Mouse (Mus musculus) ES-E14 (cell line): ENCODE results near the gene Ski. TPM values are rescaled to one million over a fixed set of nuclear protein-coding genes. Genes with fewer than 3 reads are reported as not detected.

Experiments used
- DNase-seq: peaks from one replicate; pipeline ENCODE4 v3.0.0-alpha.2; 2013; ENCODE audit warnings: low read depth, low spot score
- H3K27ac ChIP-seq: 2 replicates; pipeline ENCODE4 v1.5.1; 2012; ENCODE audit warnings: low read depth, mild to moderate bottlenecking, low read length, moderate library complexity, mixed read lengths; ENCODE audit not compliant: poor library complexity, insufficient read depth, severe bottlenecking
- H3K36me3 ChIP-seq: 2 replicates; pipeline ENCODE4 v1.6.1; 2012; ENCODE audit warnings: mild to moderate bottlenecking, low read length, moderate library complexity, mixed read lengths; ENCODE audit not compliant: control insufficient read depth, poor library complexity, insufficient read depth, severe bottlenecking
- H3K4me1 ChIP-seq, 2 experiments: fragments of 150-350 bp in 1 of 2; sonication (generic) in 1 of 2; 2 replicates each; pipeline ENCODE4 v1.6.1; 2012; ENCODE audit warnings: low read length in 2 of 2, mild to moderate bottlenecking in 1 of 2, mixed read lengths in 1 of 2; ENCODE audit not compliant: control insufficient read depth in 2 of 2, insufficient read depth in 2 of 2, poor library complexity in 1 of 2
- H3K4me3 ChIP-seq, 2 experiments: fragments of 150-350 bp in 1 of 2; sonication (generic) in 1 of 2; 2 replicates each; pipeline ENCODE4 v1.5.1; 2012; ENCODE audit warnings: low read length in 2 of 2, low read depth in 1 of 2, mild to moderate bottlenecking in 1 of 2, mixed read lengths in 1 of 2; ENCODE audit not compliant: insufficient read depth in 1 of 2, poor library complexity in 1 of 2, severe bottlenecking in 1 of 2
- H3K9ac ChIP-seq: 2 replicates; pipeline ENCODE4 v1.6.1; 2012; ENCODE audit warnings: low read depth, mild to moderate bottlenecking, low read length, mixed read lengths; ENCODE audit not compliant: poor library complexity, insufficient read depth, severe bottlenecking
- H3K9me3 ChIP-seq: fragments of 150-350 bp; sonication (generic); 2 replicates; pipeline ENCODE4 v1.6.1; 2012; ENCODE audit warnings: low read depth, mild to moderate bottlenecking, low read length; ENCODE audit not compliant: control insufficient read depth, insufficient read depth
- CHD2 ChIP-seq: IDR thresholded peaks from 2 replicates; pipeline ENCODE4 v1.6.1; 2014; ENCODE audit warnings: mild to moderate bottlenecking, low read depth, low read length, inconsistent platforms
- HCFC1 ChIP-seq: IDR thresholded peaks from 2 replicates; pipeline ENCODE4 v1.6.1; 2012; ENCODE audit warnings: low read length, inconsistent platforms, borderline replicate concordance; ENCODE audit not compliant: insufficient read depth
- MAFK ChIP-seq: IDR thresholded peaks from 2 replicates; pipeline ENCODE4 v1.6.1; 2014; ENCODE audit warnings: mild to moderate bottlenecking, low read depth, low read length, inconsistent platforms; ENCODE audit not compliant: insufficient read depth
- ZC3H11A ChIP-seq: IDR thresholded peaks from 2 replicates; pipeline ENCODE4 v1.6.1; 2012; ENCODE audit warnings: low read depth, mild to moderate bottlenecking, inconsistent platforms, low read length, borderline replicate concordance
- ZNF384 ChIP-seq: IDR thresholded peaks from 2 replicates; pipeline ENCODE4 v1.6.1; 2012; ENCODE audit warnings: low read depth, low read length, inconsistent platforms
- in situ Hi-C, 2 experiments: fragments of 600-800 bp; cut with MboI; formaldehyde crosslinking; loops; one replicate each; pipeline ENCODE4 v1.15.1; 2025; ENCODE audit warnings: low sequenced_read_pairs in 2 of 2, inconsistent platforms in 1 of 2; ENCODE audit not compliant: unreplicated experiment in 2 of 2
- total RNA-seq: library from RNA; depleted of rRNA; stranded (reverse); fragments of 300-350 nt; gene quantifications from 2 replicates; pipeline ENCODE4 v1.2.3, GENCODE M21; 2012

The Ski gene
- total RNA-seq, 1 experiment: 30.2 TPM

GRCm38 (mm10) chr4:155126602-155127372, 95.6 kb downstream of the Ski start:
- Histone ChIP-seq H3K9me3 (no peaks in the 10 kb centered on the region), H3K9ac (no peak overlapping the region), H3K4me3 (no peak overlapping the region), H3K27ac (no peak overlapping the region), H3K36me3 (no peaks in the 10 kb centered on the region), H3K4me1 (peaks cover 5 to 17% of the 10 kb centered on the region in 2 experiments; a peak in 3 of 4 replicates)
- no peak for DNase-seq
- in situ Hi-C loops: no loop called here
- no peak for TF ChIP-seq HCFC1

- Histone ChIP-seq H3K27ac (no peak overlapping the region), H3K9me3 (no peaks in the 10 kb centered on the region), H3K36me3 (no peaks in the 10 kb centered on the region), H3K9ac (no peak overlapping the region), H3K4me1 (peaks cover 5 to 18% of the 10 kb centered on the region in 2 experiments; a peak in 3 of 4 replicates), H3K4me3 (no peak overlapping the region)
- TF ChIP-seq MAFK (no peak), CHD2 (no peak), HCFC1 (no peak), ZNF384 (no peak), ZC3H11A (no peak)
- in situ Hi-C loops: no loop called here
- DNase-seq: no peak
These were observed 96.2 kb downstream of the Ski start for GRCm38 (mm10) chr4:155126194-155126593.

GRCm38 (mm10) chr4:155125310-155125709, 97.1 kb downstream of the Ski start:
- in situ Hi-C loops: no loop called here
- no peak overlapping the region for H3K27ac ChIP-seq
- H3K36me3 ChIP-seq: no peaks in the 10 kb centered on the region
- no peak for DNase-seq
- H3K9ac ChIP-seq: no peak overlapping the region
- no peak overlapping the region for H3K4me3 ChIP-seq
- TF ChIP-seq CHD2 (no peak), ZC3H11A (no peak), HCFC1 (no peak)
- H3K9me3 ChIP-seq: no peaks in the 10 kb centered on the region
- H3K4me1 ChIP-seq: peaks cover 5 to 23% of the 10 kb centered on the region in 2 experiments; a peak in 3 of 4 replicates

GRCm38 (mm10) chr4:155123868-155124534, 98.4 kb downstream of the Ski start:
- H3K9ac ChIP-seq: peak overlapping the region; percentile 6; the same call in 1 of the 2 replicates

More at GRCm38 (mm10) chr4:155123868-155124534, 98.4 kb downstream of the Ski start:
- Histone ChIP-seq H3K36me3 (no peaks in the 10 kb centered on the region), H3K4me3 (no peak overlapping the region), H3K4me1 (peaks cover 3 to 23% of the 10 kb centered on the region in 2 experiments; a peak in 3 of 4 replicates), H3K9me3 (no peaks in the 10 kb centered on the region), H3K27ac (no peak overlapping the region)
- in situ Hi-C loops: no loop called here
- no peak for TF ChIP-seq CHD2
- no peak for TF ChIP-seq MAFK
- no peak for TF ChIP-seq ZC3H11A
- TF ChIP-seq ZNF384: no peak
- TF ChIP-seq HCFC1: no peak
- DNase-seq: no peak
